Mouse (Mus musculus) heart, adult 2 months (tissue): ENCODE data around the gene Cldnd2. TPM values are rescaled to one million over a fixed set of nuclear protein-coding genes. Genes with fewer than 3 reads are reported as not detected.

Experiments used
- DNase-seq, 2 experiments: peaks; one replicate each; pipeline ENCODE4 v3.0.0; 2021
- H3K27ac ChIP-seq: fragments of 200-600 bp; 2 replicates; pipeline ENCODE4 v1.8.1; 2022
- H3K27me3 ChIP-seq: fragments of 200-500 bp; 2 replicates; pipeline ENCODE4 v1.6.1; 2012; ENCODE audit warnings: mild to moderate bottlenecking, low read length, inconsistent platforms, mixed read lengths; ENCODE audit not compliant: control insufficient read depth, insufficient read depth
- H3K36me3 ChIP-seq: fragments of 200-500 bp; 2 replicates; pipeline ENCODE4 v1.6.1; 2012; ENCODE audit warnings: low read length, inconsistent platforms; ENCODE audit not compliant: control insufficient read depth, insufficient read depth
- H3K4me1 ChIP-seq: fragments of 200-500 bp; 2 replicates; pipeline ENCODE4 v1.6.1; 2011; ENCODE audit warnings: low read length; ENCODE audit not compliant: control insufficient read depth, insufficient read depth
- H3K4me3 ChIP-seq: fragments of 200-600 bp; 2 replicates; pipeline ENCODE4 v1.8.1; 2022
- H3K79me2 ChIP-seq: fragments of 200-500 bp; replicated peaks from 2 replicates; pipeline ENCODE4 v1.6.1; 2012; ENCODE audit warnings: mild to moderate bottlenecking, inconsistent platforms, low read length, moderate library complexity, mixed read lengths; ENCODE audit not compliant: control insufficient read depth, insufficient read depth
- H3K9ac ChIP-seq: fragments of 200-500 bp; 2 replicates; pipeline ENCODE4 v1.6.1; 2012; ENCODE audit warnings: low read depth, mild to moderate bottlenecking, control low read depth, inconsistent platforms, low read length, mixed read lengths
- CTCF ChIP-seq: fragments of 200-600 bp; IDR thresholded peaks from 2 replicates; pipeline ENCODE4 v1.8.1; 2022; ENCODE audit warnings: antibody characterized with exemption, mild to moderate bottlenecking, moderate library complexity
- EP300 ChIP-seq: fragments of 200-500 bp; IDR thresholded peaks from 2 replicates; pipeline ENCODE4 v1.6.1; 2011; ENCODE audit warnings: low read depth, low read length, control low read depth; ENCODE audit not compliant: insufficient read depth
- POLR2A ChIP-seq: fragments of 200-500 bp; IDR thresholded peaks from 2 replicates; pipeline ENCODE4 v1.6.1; 2011; ENCODE audit warnings: mild to moderate bottlenecking, low read depth, low read length, control low read depth; ENCODE audit not compliant: insufficient read depth
- WGBS: fragments of 180-500 bp; shearing (Covaris S2); methylation state at CpG from one replicate; pipeline ENCODE4 v1.1.7; 2018; 5-methylcytosine and 5-hydroxymethylcytosine counted together
- intact Hi-C: fragments of 180-260 bp; cut with DNase I; formaldehyde crosslinking; loops from one replicate; pipeline ENCODE4 v1.15.1; 2025
- polyA plus RNA-seq: library from polyadenylated mRNA; depleted of rRNA; stranded (reverse); fragments of >200 nt; gene quantifications from 2 replicates; pipeline ENCODE4 v1.2.3, GENCODE M21; 2012
- total RNA-seq, 2 experiments: library from RNA; stranded (reverse); gene quantifications; 2 replicates each; pipeline ENCODE4 v1.2.3; 2021

Gene Cldnd2
- total and polyA plus RNA-seq, 3 experiments, result not detected

GRCm38 (mm10) chr7:43449811-43450210, 9.2 kb downstream of the Cldnd2 start:
- no peak overlapping the region for H3K4me3 ChIP-seq
- 0 out of 2 replicates have a peak, but pooled peaks cover 2% of the 10 kb centered on the region for H3K36me3 ChIP-seq
- H3K79me2 ChIP-seq, result no peaks in the 10 kb centered on the region; the same call in 1 of the 2 replicates
- TF ChIP-seq CTCF, result no peak
- no peak for TF ChIP-seq EP300
- TF ChIP-seq POLR2A, result no peak
- no peaks in the 10 kb centered on the region for H3K27me3 ChIP-seq
- H3K27ac ChIP-seq, result no peak overlapping the region
- DNase-seq, result no peak
- WGBS, result 90% methylated on average over 2 of the region's 2 CpGs
- H3K9ac ChIP-seq, result no peak overlapping the region
- intact Hi-C loops, result loop anchor here (5.0 kb wide), 1 partner anchor 132 kb away; no protein-coding TSS in a partner anchor
- H3K4me1 ChIP-seq, result peaks cover 11% of the 10 kb centered on the region; the same call in 1 of the 2 replicates

- no peak overlapping the region for H3K9ac ChIP-seq
- no peaks in the 10 kb centered on the region; the same call in 1 of the 2 replicates for H3K79me2 ChIP-seq
- H3K27ac ChIP-seq, result no peak overlapping the region
- no peak for DNase-seq
- H3K4me1 ChIP-seq, result peaks cover 11% of the 10 kb centered on the region; the same call in 1 of the 2 replicates
- no peak overlapping the region for H3K4me3 ChIP-seq
- TF ChIP-seq CTCF, result no peak
- TF ChIP-seq EP300, result no peak
- TF ChIP-seq POLR2A, result no peak
- H3K36me3 ChIP-seq, result 0 out of 2 replicates have a peak, but pooled peaks cover 2% of the 10 kb centered on the region
- WGBS, result 87% methylated on average over 11 of the region's 11 CpGs
- intact Hi-C loops, result no loop called here
- no peaks in the 10 kb centered on the region for H3K27me3 ChIP-seq
These were observed 11.1 kb downstream of the Cldnd2 start for GRCm38 (mm10) chr7:43451726-43452125.

GRCm38 (mm10) chr7:43452609-43453008, 12.0 kb downstream of the Cldnd2 start:
- no peak overlapping the region for H3K9ac ChIP-seq
- H3K4me3 ChIP-seq, result no peak overlapping the region
- no peak overlapping the region for H3K27ac ChIP-seq
- H3K36me3 ChIP-seq, result 0 out of 2 replicates have a peak, but pooled peaks cover 2% of the 10 kb centered on the region
- intact Hi-C loops, result no loop called here
- peaks cover 11% of the 10 kb centered on the region; the same call in 1 of the 2 replicates for H3K4me1 ChIP-seq
- WGBS, result 50% methylated on average over 4 of the region's 4 CpGs
- no peak for DNase-seq
- no peaks in the 10 kb centered on the region for H3K27me3 ChIP-seq
- TF ChIP-seq CTCF (peak; percentile 43), POLR2A (no peak), EP300 (no peak)
- no peaks in the 10 kb centered on the region; the same call in 1 of the 2 replicates for H3K79me2 ChIP-seq

DNA sequence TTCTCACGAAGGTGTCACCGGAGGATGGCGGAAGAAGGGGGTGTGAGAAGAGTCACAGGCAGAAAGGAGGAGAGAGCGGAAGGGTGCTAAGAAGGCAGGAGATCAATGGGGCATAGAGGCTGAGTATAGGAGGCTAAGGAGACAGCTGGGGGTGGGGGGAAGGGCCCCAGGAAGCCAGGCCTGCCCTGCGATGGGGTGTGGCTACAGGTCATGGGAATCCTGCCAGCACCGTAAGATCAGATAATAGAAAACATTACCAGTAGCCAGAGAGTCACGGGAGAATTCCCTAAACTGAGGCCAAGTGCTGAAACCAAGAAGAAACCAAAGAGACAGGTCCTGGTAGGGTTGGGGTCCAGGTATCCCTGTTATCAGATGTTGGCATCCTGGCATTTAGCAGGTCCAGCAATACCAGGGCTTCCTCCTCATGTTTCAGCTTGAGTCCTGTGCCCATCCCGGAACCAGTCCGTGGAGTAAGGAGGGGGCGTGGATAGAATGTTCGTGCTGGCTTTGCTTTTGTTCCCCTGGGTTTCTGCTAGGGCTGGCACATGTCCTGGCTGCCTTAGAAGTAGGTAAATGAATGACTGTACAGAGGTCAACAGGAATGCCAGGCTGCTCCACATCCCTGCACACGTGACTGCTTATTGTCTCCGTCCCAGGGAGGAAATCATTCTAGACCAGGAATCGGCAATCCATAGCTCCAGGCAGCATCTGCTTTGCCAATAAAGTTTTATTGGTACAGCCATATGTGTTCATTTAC, 13.2 kb downstream of the Cldnd2 start:
- peaks cover 9% of the 10 kb centered on the region; the same call in 1 of the 2 replicates for H3K4me1 ChIP-seq
- no peak overlapping the region for H3K9ac ChIP-seq
- H3K36me3 ChIP-seq, result 0 out of 2 replicates have a peak, but pooled peaks cover 2% of the 10 kb centered on the region
- H3K27ac ChIP-seq, result no peak overlapping the region
- H3K4me3 ChIP-seq, result no peak overlapping the region
- intact Hi-C loops, result no loop called here
- TF ChIP-seq EP300 (no peak), POLR2A (no peak), CTCF (no peak)
- 56% methylated on average over 14 of the region's 14 CpGs for WGBS
- DNase-seq, result no peak
- no peaks in the 10 kb centered on the region for H3K27me3 ChIP-seq
- no peaks in the 10 kb centered on the region; the same call in 1 of the 2 replicates for H3K79me2 ChIP-seq

GRCm38 (mm10) chr7:43454371-43454770, 13.8 kb downstream of the Cldnd2 start:
- intact Hi-C loops, result no loop called here
- no peak for DNase-seq
- H3K27me3 ChIP-seq, result no peaks in the 10 kb centered on the region
- 0 out of 2 replicates have a peak, but pooled peaks cover 2% of the 10 kb centered on the region for H3K36me3 ChIP-seq
- peaks cover 8% of the 10 kb centered on the region; the same call in 1 of the 2 replicates for H3K4me1 ChIP-seq
- WGBS, result 69% methylated on average over 6 of the region's 6 CpGs
- H3K27ac ChIP-seq, result no peak overlapping the region
- H3K9ac ChIP-seq, result no peak overlapping the region
- no peak overlapping the region for H3K4me3 ChIP-seq
- no peak for TF ChIP-seq POLR2A
- no peak for TF ChIP-seq EP300
- no peak for TF ChIP-seq CTCF
- no peaks in the 10 kb centered on the region for H3K79me2 ChIP-seq

- Histone ChIP-seq H3K36me3 (no peaks in the 10 kb centered on the region), H3K27ac (no peak within 1 kb of the TSS), H3K27me3 (no peaks in the 10 kb centered on the region), H3K4me1 (no peaks in the 10 kb centered on the region; the same call in 1 of the 2 replicates), H3K4me3 (no peak within 1 kb of the TSS), H3K79me2 (no peaks in the 10 kb centered on the region), H3K9ac (no peak within 1 kb of the TSS)
- WGBS, result 60% methylated on average over 4 of the region's 4 CpGs
- no peak for TF ChIP-seq CTCF
- TF ChIP-seq EP300, result no peak
- no peak for TF ChIP-seq POLR2A
- intact Hi-C loops, result loop anchor here (10.0 kb wide), 1 partner anchor 178 kb away; no protein-coding TSS in a partner anchor
- DNase-seq, result no peak
These were observed 22.3 kb downstream of the Cldnd2 start, which contains the start of gene Vsig10l for GRCm38 (mm10) chr7:43462851-43463250. Gene Vsig10l (plus strand): TSS chr7:43463151.
